Mouse (Mus musculus): ENCODE data around the gene Pnma1.

GRCm38 (mm10) chr12:84148622-84149012 is 328 bp upstream of the Pnma1 start:
- no peak for TF ChIP-seq CTCF (IDR thresholded peaks at IDR 0.05; ENCODE audit: control insufficient read depth, insufficient read depth, low read length)
- no peak for TF ChIP-seq POLR2A (IDR thresholded peaks at IDR 0.05; ENCODE audit: borderline replicate concordance, control insufficient read depth, low read depth, low read length)
